Mouse (Mus musculus) liver, adult 2 months (tissue): Measurements from ENCODE around the gene Nrk.

Source experiments
- CTCF ChIP-seq: fragments of 200-500 bp; IDR thresholded peaks from 2 replicates; pipeline ENCODE4 v1.5.1; 2011; ENCODE audit warnings: low read depth, low read length, control low read depth
- POLR2A ChIP-seq: fragments of 200-500 bp; IDR thresholded peaks from 2 replicates; pipeline ENCODE4 v1.6.1; 2011; ENCODE audit warnings: low read length, control low read depth; ENCODE audit not compliant: insufficient read depth; ENCODE audit errors: extremely low read depth

DNA sequence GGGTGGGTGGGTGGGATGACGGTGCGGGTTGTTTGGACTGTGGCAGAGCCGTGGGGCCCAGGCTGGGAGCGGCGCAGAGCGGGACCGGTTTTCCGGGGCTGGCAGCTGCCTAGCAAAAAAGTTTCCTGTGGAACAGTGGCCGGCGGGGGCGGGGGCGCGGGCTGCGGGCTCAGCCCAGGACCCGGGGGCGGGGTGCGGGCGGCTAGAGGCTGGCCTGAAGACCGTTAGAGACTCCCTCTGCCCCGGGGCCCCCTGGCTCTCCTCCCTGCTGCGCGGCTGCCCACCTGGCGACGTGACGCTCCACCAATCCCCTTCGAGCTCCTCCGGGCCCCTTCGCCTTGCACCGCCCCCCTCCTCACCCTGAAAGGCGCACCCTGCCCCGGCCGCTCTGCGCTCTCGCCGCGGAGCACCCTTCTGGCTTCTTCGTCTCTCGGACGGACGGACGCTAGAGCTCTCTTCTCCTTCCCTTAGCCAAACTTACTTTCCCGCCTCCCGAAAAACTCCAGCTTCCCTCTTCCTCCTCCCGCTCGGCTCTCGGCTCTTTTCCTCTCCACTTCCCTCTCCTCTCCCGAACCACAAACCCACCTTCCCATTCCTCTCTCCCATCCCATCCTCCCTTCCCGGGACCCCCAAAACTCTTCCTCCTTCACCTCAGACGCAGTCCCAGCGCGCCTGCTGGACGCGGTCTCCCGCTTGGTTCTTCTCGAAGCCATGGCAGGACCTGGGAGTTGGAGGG is at the start of gene Nrk:
- TF ChIP-seq CTCF, result no peak
- no peak for TF ChIP-seq POLR2A
